Mouse (Mus musculus): ENCODE data around the gene Cyth3.

GRCm38 (mm10) chr5:143617487-143618209 lies 4.6 kb upstream of the Cyth3 start:
- TF ChIP-seq CTCF (IDR thresholded peaks at IDR 0.05; ENCODE audit: insufficient read depth, low read length) (no peak), POLR2A (IDR thresholded peaks at IDR 0.05; ENCODE audit: borderline replicate concordance, extremely low read depth, low read depth, low read length) (no peak)
